Mouse (Mus musculus) heart, embryonic 13.5 days (tissue): Measurements from ENCODE around the gene 4921511M17Rik. TPM values are rescaled to one million over a fixed set of nuclear protein-coding genes. Genes with fewer than 3 reads are reported as not detected.
"Not testable (repeated sequence)": the region's sequence is repeated elsewhere in the genome, so short reads cannot be mapped to it uniquely, and the experiment has no call there.

Experiments used
- ATAC-seq: fragments of 200-750 bp; cut with Nextera tagmentation; 2 replicates; pipeline ENCODE4 v1.8.0; 2017; ENCODE audit warnings: moderate TSS enrichment; ENCODE audit not compliant: insufficient number of reproducible peaks, low FRiP score, low TSS enrichment; ENCODE audit errors: extremely low read depth
- H3K27ac ChIP-seq: fragments of 300-500 bp; sonication (generic); replicated peaks from 2 replicates; pipeline ENCODE4 v1.5.1; 2015; ENCODE audit warnings: moderate library complexity, mild to moderate bottlenecking, inconsistent platforms
- H3K27me3 ChIP-seq: fragments of 300-500 bp; sonication (generic); replicated peaks from 2 replicates; pipeline ENCODE4 v1.6.1; 2015; ENCODE audit warnings: mild to moderate bottlenecking, inconsistent platforms
- H3K36me3 ChIP-seq: fragments of 300-500 bp; sonication (generic); 2 replicates; pipeline ENCODE4 v1.6.1; 2015; ENCODE audit warnings: mild to moderate bottlenecking, inconsistent platforms
- H3K4me1 ChIP-seq: fragments of 300-500 bp; sonication (generic); 2 replicates; pipeline ENCODE4 v1.6.1; 2015; ENCODE audit warnings: inconsistent platforms
- H3K4me2 ChIP-seq: fragments of 300-500 bp; sonication (generic); 2 replicates; pipeline ENCODE4 v1.6.1; 2015; ENCODE audit warnings: inconsistent platforms, mild to moderate bottlenecking, moderate library complexity
- H3K4me3 ChIP-seq: fragments of 300-500 bp; sonication (generic); 2 replicates; pipeline ENCODE4 v1.5.1; 2015; ENCODE audit warnings: moderate library complexity, mild to moderate bottlenecking, inconsistent platforms
- H3K9ac ChIP-seq: fragments of 300-500 bp; sonication (generic); 2 replicates; pipeline ENCODE4 v1.6.1; 2015; ENCODE audit warnings: inconsistent platforms, mild to moderate bottlenecking, moderate library complexity
- H3K9me3 ChIP-seq: fragments of 300-500 bp; sonication (generic); 2 replicates; pipeline ENCODE4 v1.6.1; 2016; ENCODE audit warnings: inconsistent platforms
- WGBS: fragments of 180-500 bp; shearing (Covaris S2); methylation state at CpG from one replicate; pipeline ENCODE4 v1.1.7; 2015; ENCODE audit warnings: mixed read lengths; 5-methylcytosine and 5-hydroxymethylcytosine counted together
- polyA plus RNA-seq: library from polyadenylated mRNA; unstranded; fragments of >200 nt; fragmentation: Nextera tagmentation; extraction: Ambion mirVana; gene quantifications from 2 replicates; pipeline ENCODE4 v1.2.1, GENCODE M21; 2015

Gene 4921511M17Rik
- polyA plus RNA-seq: not detected in 2 replicates

GRCm38 (mm10) chrX:154033727-154034126 lies at the start of gene 4921511M17Rik:
Gene 4921511M17Rik (minus strand): TSS chrX:154033827.
- not testable (repeated sequence) for ATAC-seq, H3K36me3 ChIP-seq, H3K27me3 ChIP-seq, H3K4me3 ChIP-seq, H3K9me3 ChIP-seq, H3K27ac ChIP-seq, H3K4me2 ChIP-seq, H3K4me1 ChIP-seq, H3K9ac ChIP-seq

DNA sequence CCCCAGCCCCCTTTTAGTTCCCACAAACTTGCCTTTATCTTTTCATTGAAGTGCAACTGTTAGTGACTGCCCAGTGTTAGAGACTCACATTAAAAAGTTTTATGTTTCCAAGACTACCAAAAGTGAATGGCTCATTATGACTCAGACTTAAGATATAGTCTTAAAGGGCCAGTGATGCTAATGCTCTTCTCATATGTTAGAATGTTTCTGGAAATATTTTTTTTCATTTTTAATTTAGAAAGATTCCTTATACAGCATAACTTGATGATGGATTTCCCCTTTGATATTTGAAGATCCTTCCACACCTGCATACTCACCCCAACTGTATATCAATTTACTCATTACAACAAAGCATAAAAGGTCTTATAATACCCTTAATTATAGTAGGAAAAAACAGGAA lies 21.3 kb upstream of the 4921511M17Rik start, which contains the start of gene Gm10057:
Gene Gm10057 (minus strand): TSS at position 101 of the 400 bp plus-strand sequence.
- not testable (repeated sequence) for H3K9ac ChIP-seq, H3K36me3 ChIP-seq, H3K4me3 ChIP-seq, H3K9me3 ChIP-seq, H3K27ac ChIP-seq, H3K4me2 ChIP-seq, ATAC-seq, H3K4me1 ChIP-seq, H3K27me3 ChIP-seq

DNA sequence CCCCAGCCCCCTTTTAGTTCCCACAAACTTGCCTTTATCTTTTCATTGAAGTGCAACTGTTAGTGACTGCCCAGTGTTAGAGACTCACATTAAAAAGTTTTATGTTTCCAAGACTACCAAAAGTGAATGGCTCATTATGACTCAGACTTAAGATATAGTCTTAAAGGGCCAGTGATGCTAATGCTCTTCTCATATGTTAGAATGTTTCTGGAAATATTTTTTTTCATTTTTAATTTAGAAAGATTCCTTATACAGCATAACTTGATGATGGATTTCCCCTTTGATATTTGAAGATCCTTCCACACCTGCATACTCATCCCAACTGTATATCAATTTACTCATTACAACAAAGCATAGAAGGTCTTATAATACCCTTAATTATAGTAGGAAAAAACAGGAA lies 21.1 kb downstream of the 4921511M17Rik start, which contains the start of gene Samt1:
Gene Samt1 (minus strand): TSS at position 101 of the 400 bp plus-strand sequence.
- H3K27ac ChIP-seq, H3K9ac ChIP-seq, H3K36me3 ChIP-seq, H3K4me2 ChIP-seq, ATAC-seq, H3K9me3 ChIP-seq, H3K27me3 ChIP-seq, H3K4me3 ChIP-seq, H3K4me1 ChIP-seq: not testable (repeated sequence)

GRCm38 (mm10) chrX:153976914-153977313 lies 56.7 kb downstream of the 4921511M17Rik start:
- not testable (repeated sequence) for ATAC-seq, H3K27me3 ChIP-seq, H3K9ac ChIP-seq, H3K4me2 ChIP-seq, H3K4me1 ChIP-seq, H3K4me3 ChIP-seq, H3K36me3 ChIP-seq, H3K9me3 ChIP-seq, H3K27ac ChIP-seq
- no CpG with 5 or more reads among the region's 2 CpGs for WGBS

DNA sequence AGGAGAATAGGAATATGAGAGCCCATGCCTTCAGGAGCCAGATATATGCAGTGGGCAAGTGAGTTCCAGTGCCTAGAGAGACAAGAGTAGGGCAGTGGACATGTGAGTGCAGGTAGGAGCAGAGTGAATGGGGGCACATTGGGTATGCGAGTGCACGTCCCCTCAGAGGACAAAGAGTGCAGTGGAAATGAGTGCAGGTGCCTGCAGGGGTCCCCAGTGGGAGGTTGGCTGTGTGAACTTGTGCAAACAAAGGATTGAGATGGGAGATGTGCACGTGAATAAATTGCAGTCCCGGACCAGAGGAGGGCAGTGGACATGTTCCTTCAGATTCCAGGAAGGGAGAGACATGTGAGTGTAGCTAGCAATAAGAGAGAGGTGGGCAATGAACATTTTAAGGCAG lies 57.2 kb downstream of the 4921511M17Rik start:
- WGBS: 20% methylated on average over 4 of the region's 4 CpGs
- not testable (repeated sequence) for ATAC-seq

DNA sequence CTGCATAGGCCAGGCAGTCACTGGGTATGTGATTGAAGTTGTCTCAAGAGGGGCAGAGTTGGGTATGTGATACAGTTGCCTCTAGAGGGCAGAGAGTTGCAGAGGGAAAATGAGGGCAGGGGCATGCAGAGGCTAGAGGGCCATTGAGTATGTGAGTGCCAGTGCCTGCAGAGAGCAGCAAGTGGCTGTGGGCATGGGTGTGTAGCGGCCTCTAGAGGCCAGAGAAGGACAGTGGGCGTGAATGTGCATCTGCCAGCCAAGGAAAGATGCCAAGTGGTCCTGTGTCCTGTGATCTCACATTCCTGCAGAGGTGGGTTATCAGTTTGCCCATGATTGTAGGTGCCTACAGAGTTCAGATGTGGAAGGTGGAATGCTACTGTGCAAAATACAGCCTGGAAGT lies 59.2 kb downstream of the 4921511M17Rik start:
- 11% methylated on average over 2 of the region's 2 CpGs for WGBS
- Histone ChIP-seq H3K9ac (no peak overlapping the region), H3K27ac (no peak overlapping the region), H3K4me1 (no peaks in the 10 kb centered on the region), H3K36me3 (no peaks in the 10 kb centered on the region), H3K27me3 (no peaks in the 10 kb centered on the region), H3K4me2 (no peak overlapping the region), H3K9me3 (no peaks in the 10 kb centered on the region), H3K4me3 (no peak overlapping the region)
- ATAC-seq: no peak

More for the DNA sequence above, 57.2 kb downstream of the 4921511M17Rik start:
- not testable (repeated sequence) for H3K9me3 ChIP-seq, H3K27me3 ChIP-seq, H3K27ac ChIP-seq, H3K4me3 ChIP-seq, H3K4me1 ChIP-seq, H3K36me3 ChIP-seq, H3K9ac ChIP-seq, H3K4me2 ChIP-seq

Other genes starting within 250 kb of the 4921511M17Rik start
- 8.6 and 9.5 TPM in 2 replicates for gene Spin2c, start 201.6 kb downstream of the 4921511M17Rik start, polyA plus RNA-seq
- gene Samt1, start 21.2 kb downstream of the 4921511M17Rik start, polyA plus RNA-seq: not detected in 2 replicates
- gene Gm10057, start 21.2 kb upstream of the 4921511M17Rik start, polyA plus RNA-seq: not detected in 2 replicates
- not detected in 2 replicates for gene Gm15140, start 86.9 kb upstream of the 4921511M17Rik start, polyA plus RNA-seq